Mouse (Mus musculus): Measurements from ENCODE around the gene Rpl35.

- no peak for TF ChIP-seq POLR2A (IDR thresholded peaks at IDR 0.05; ENCODE audit: insufficient read depth, low read depth, low read length)
- no peak for TF ChIP-seq EP300 (IDR thresholded peaks at IDR 0.05; ENCODE audit: insufficient read depth, low read depth, low read length)
These were observed 17.5 kb downstream of the Rpl35 start for GRCm38 (mm10) chr2:38987803-38988510.
